Mouse (Mus musculus) lung, embryonic 15.5 days (tissue): Measurements from ENCODE around the gene Gon7. TPM values are rescaled to one million over a fixed set of nuclear protein-coding genes. Genes with fewer than 3 reads are reported as not detected.
A peak's percentile ranks its signal among the peaks of the same experiment; 100 is the strongest.

Experiments used
- ATAC-seq: fragments of 200-750 bp; cut with Nextera tagmentation; 2 replicates; pipeline ENCODE4 v1.8.0; 2017; ENCODE audit warnings: moderate number of reproducible peaks, borderline replicate concordance; ENCODE audit not compliant: low FRiP score, low TSS enrichment; ENCODE audit errors: extremely low read depth
- H3K27ac ChIP-seq: fragments of 300-500 bp; sonication (generic); 2 replicates; pipeline ENCODE4 v1.5.1; 2015; ENCODE audit warnings: moderate library complexity, mild to moderate bottlenecking, inconsistent platforms
- H3K27me3 ChIP-seq: fragments of 300-500 bp; sonication (generic); 2 replicates; pipeline ENCODE4 v1.6.1; 2015; ENCODE audit warnings: inconsistent platforms
- H3K36me3 ChIP-seq: fragments of 300-500 bp; sonication (generic); 2 replicates; pipeline ENCODE4 v1.6.1; 2015; ENCODE audit warnings: inconsistent platforms
- H3K4me1 ChIP-seq: fragments of 300-500 bp; sonication (generic); 2 replicates; pipeline ENCODE4 v1.6.1; 2015; ENCODE audit warnings: inconsistent platforms
- H3K4me2 ChIP-seq: fragments of 300-500 bp; sonication (generic); 2 replicates; pipeline ENCODE4 v1.6.1; 2015; ENCODE audit warnings: inconsistent platforms, mild to moderate bottlenecking, moderate library complexity
- H3K4me3 ChIP-seq: fragments of 300-500 bp; sonication (generic); 2 replicates; pipeline ENCODE4 v1.5.1; 2015; ENCODE audit warnings: mild to moderate bottlenecking, inconsistent platforms
- H3K9ac ChIP-seq: fragments of 300-500 bp; sonication (generic); 2 replicates; pipeline ENCODE4 v1.6.1; 2015; ENCODE audit warnings: inconsistent platforms
- H3K9me3 ChIP-seq: fragments of 300-500 bp; sonication (generic); 2 replicates; pipeline ENCODE4 v1.6.1; 2016; ENCODE audit warnings: inconsistent platforms
- WGBS: fragments of 180-500 bp; shearing (Covaris S2); methylation state at CpG from one replicate; pipeline ENCODE4 v1.1.7; 2015; 5-methylcytosine and 5-hydroxymethylcytosine counted together
- polyA plus RNA-seq: library from polyadenylated mRNA; unstranded; fragments of >200 nt; fragmentation: Nextera tagmentation; extraction: Ambion mirVana; gene quantifications from 2 replicates; pipeline ENCODE4 v1.2.1, GENCODE M21; 2015

The Gon7 gene
- polyA plus RNA-seq, 1 experiment from 2014 or later = 31.3 TPM

DNA sequence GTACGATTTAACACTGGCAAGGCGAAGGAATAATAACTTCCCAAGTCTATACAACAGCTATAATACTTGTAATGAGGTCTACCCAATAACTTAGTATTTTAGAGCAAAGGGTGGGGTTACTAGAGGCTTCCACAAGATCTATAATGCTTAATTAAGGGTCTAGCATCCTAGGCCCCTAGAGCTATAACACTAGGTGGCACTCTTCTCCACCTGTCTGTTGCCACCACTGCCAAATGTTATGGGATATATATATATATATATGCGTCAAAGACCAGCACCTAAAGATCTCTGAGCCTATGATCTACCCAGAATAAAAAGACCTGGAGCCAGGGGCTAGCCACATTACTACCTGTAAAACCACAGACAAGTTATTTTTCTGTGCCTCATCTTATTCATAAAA lies 17.3 kb downstream of the Gon7 start:
- H3K27me3 ChIP-seq = no peaks in the 10 kb centered on the region
- no peaks in the 10 kb centered on the region for H3K9me3 ChIP-seq
- no peak overlapping the region for H3K27ac ChIP-seq
- 66% methylated on average over 3 of the region's 3 CpGs for WGBS
- H3K4me3 ChIP-seq = no peak overlapping the region
- H3K36me3 ChIP-seq = no peaks in the 10 kb centered on the region
- no peak overlapping the region for H3K4me2 ChIP-seq
- peaks cover 20% of the 10 kb centered on the region for H3K4me1 ChIP-seq
- no peak for ATAC-seq
- no peak overlapping the region for H3K9ac ChIP-seq

GRCm38 (mm10) chr12:102739096-102739495 lies 18.5 kb downstream of the Gon7 start:
- no peak for ATAC-seq
- 69% methylated on average over 5 of the region's 5 CpGs for WGBS
- H3K4me3 ChIP-seq = no peak overlapping the region

DNA sequence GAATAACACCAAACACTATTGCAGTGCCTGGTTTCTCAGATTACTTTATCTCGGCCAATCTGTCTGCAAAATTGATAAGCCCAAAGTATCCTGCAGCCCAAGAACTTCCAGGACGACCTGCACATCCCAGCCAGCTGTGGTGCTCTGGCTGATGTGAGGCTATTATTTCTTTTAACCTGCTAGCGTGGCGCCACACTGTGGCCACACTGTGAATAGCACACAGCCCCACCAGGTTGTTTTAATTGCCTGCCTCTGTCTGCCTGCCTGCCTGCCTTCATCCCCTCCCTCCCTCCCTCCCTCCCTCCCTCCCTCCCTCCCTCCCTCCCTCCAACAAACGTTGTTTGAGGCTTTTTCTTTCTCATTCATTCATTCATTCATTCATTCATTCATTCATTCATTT lies 24.2 kb downstream of the Gon7 start:
- H3K9me3 ChIP-seq = no peaks in the 10 kb centered on the region
- H3K4me2 ChIP-seq = no peak overlapping the region
- H3K9ac ChIP-seq = no peak overlapping the region
- H3K27ac ChIP-seq = no peak overlapping the region
- peaks cover 15% of the 10 kb centered on the region; the same call in 1 of the 2 replicates for H3K4me1 ChIP-seq
- WGBS = 7% methylated on average over 5 of the region's 5 CpGs
- no peak overlapping the region for H3K4me3 ChIP-seq
- no peaks in the 10 kb centered on the region for H3K27me3 ChIP-seq
- no peak for ATAC-seq
- H3K36me3 ChIP-seq = no peaks in the 10 kb centered on the region

More at GRCm38 (mm10) chr12:102739096-102739495, 18.5 kb downstream of the Gon7 start:
- Histone ChIP-seq H3K9ac (no peak overlapping the region), H3K27me3 (no peaks in the 10 kb centered on the region), H3K4me1 (peaks cover 11% of the 10 kb centered on the region), H3K27ac (no peak overlapping the region), H3K36me3 (no peaks in the 10 kb centered on the region), H3K4me2 (no peak overlapping the region), H3K9me3 (no peaks in the 10 kb centered on the region)

GRCm38 (mm10) chr12:102730798-102731619 lies 26.6 kb downstream of the Gon7 start:
- Histone ChIP-seq H3K27ac (0 out of 2 replicates have a peak overlapping the region, but pooled peaks have one; percentile 51), H3K9ac (no peak overlapping the region), H3K27me3 (no peaks in the 10 kb centered on the region), H3K9me3 (no peaks in the 10 kb centered on the region), H3K4me2 (peak overlapping the region; percentile 49), H3K36me3 (no peaks in the 10 kb centered on the region), H3K4me3 (peak overlapping the region; percentile 22; the same call in 1 of the 2 replicates), H3K4me1 (peaks cover 15% of the 10 kb centered on the region; the same call in 1 of the 2 replicates)
- WGBS = 33% methylated on average over 16 of the region's 16 CpGs
- ATAC-seq = peak; percentile 1; the same call in 1 of the 2 replicates

DNA sequence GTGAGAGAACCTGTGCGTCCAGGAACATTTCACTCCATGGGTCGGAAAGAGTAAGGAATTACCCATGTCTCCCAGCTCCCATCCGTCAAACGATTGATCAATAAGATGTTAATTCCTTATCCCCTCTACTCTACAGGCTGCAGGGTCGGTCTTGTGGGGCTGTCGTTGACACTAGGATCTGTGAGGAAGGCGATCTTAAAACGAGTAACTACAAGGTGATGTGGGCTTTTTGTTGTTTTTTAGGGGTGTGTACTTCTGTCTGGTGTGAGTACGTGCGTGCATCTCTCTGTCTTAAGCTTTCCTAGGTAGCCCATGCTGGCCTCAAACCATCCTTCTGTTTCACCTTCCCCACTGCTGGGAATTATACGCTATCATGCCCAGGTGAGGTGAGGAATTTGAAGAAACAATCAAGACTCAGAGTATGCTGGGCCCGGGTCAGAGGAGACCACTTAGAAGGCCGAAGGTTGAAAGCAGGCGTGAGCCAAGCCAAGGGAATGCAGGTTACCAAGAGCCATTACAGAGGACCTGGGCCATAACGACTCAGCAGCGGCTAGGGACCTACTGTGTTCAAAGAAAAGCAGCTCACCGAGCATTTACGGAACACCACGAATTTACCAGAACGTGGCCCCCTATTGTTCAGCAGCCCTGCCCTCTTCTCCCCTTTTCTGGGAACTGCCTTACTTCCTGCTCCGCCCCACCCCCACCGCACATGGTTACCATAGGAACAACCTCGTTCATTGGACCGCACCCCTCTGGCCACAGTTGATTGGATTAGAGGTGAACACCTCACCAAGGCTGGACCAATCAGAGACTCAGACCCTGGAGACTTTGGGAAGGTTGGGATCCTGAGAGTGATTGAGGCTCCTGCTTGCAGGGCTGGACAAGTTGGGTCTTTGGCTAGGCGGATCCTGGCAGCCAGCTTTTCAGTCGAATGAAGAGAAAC lies 27.5 kb downstream of the Gon7 start:
- peaks cover 15% of the 10 kb centered on the region; the same call in 1 of the 2 replicates for H3K4me1 ChIP-seq
- no peaks in the 10 kb centered on the region for H3K27me3 ChIP-seq
- peak overlapping the region; percentile 49 for H3K4me2 ChIP-seq
- no peaks in the 10 kb centered on the region for H3K36me3 ChIP-seq
- H3K9me3 ChIP-seq = no peaks in the 10 kb centered on the region
- WGBS = 31% methylated on average over 26 of the region's 26 CpGs
- no peak overlapping the region for H3K9ac ChIP-seq
- H3K27ac ChIP-seq = 0 out of 2 replicates have a peak overlapping the region, but pooled peaks have one; percentile 51
- peak; percentile 94 for ATAC-seq
- peak overlapping the region; percentile 22 for H3K4me3 ChIP-seq

- no peaks in the 10 kb centered on the region for H3K36me3 ChIP-seq
- H3K9ac ChIP-seq = no peak overlapping the region
- no peak for ATAC-seq
- no peaks in the 10 kb centered on the region for H3K9me3 ChIP-seq
- WGBS = 57% methylated on average over 7 of the region's 7 CpGs
- peaks cover 10% of the 10 kb centered on the region; the same call in 1 of the 2 replicates for H3K4me1 ChIP-seq
- H3K27ac ChIP-seq = no peak overlapping the region
- no peaks in the 10 kb centered on the region for H3K27me3 ChIP-seq
- H3K4me2 ChIP-seq = no peak overlapping the region
- no peak overlapping the region for H3K4me3 ChIP-seq
These were observed 31.8 kb downstream of the Gon7 start for GRCm38 (mm10) chr12:102725761-102726175.

- H3K4me3 ChIP-seq = no peak overlapping the region
- no peak overlapping the region for H3K9ac ChIP-seq
- no peak overlapping the region for H3K4me2 ChIP-seq
- no peaks in the 10 kb centered on the region for H3K36me3 ChIP-seq
- peaks cover 4% of the 10 kb centered on the region; the same call in 1 of the 2 replicates for H3K4me1 ChIP-seq
- H3K9me3 ChIP-seq = no peaks in the 10 kb centered on the region
- ATAC-seq = no peak
- H3K27ac ChIP-seq = no peak overlapping the region
- WGBS = 87% methylated on average over 6 of the region's 6 CpGs
- no peaks in the 10 kb centered on the region for H3K27me3 ChIP-seq
These were observed 32.5 kb downstream of the Gon7 start for GRCm38 (mm10) chr12:102725146-102725545.

- whole genome bisulfite sequencing = 62% methylated on average over 6 of the region's 6 CpGs
- H3K27ac ChIP-seq = no peak overlapping the region
- H3K4me1 ChIP-seq = no peaks in the 10 kb centered on the region
- no peak overlapping the region for H3K4me3 ChIP-seq
- H3K4me2 ChIP-seq = no peak overlapping the region
- H3K36me3 ChIP-seq = no peaks in the 10 kb centered on the region
- no peak overlapping the region for H3K9ac ChIP-seq
- ATAC-seq = no peak
- H3K27me3 ChIP-seq = no peaks in the 10 kb centered on the region
- H3K9me3 ChIP-seq = no peaks in the 10 kb centered on the region
These were observed 33.7 kb downstream of the Gon7 start for GRCm38 (mm10) chr12:102723861-102724260.

DNA sequence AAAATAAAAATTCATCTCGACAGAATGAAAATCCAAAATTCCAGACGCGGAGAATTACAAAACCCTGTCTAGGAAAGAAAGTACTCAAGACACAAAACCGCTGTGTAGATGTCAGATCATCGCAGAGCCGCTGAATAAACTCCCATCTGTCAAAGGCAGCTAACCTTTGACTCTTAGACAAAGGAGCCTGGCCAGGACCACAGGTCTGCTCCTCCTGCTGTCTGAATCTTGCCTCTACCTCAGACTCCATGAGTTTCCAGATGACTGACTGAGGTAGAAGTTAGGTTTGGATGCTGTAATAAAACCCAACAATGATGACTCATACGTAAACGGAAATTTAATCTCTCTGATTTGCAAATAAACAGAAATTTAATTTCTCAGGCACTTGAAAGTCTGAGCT lies 34.6 kb downstream of the Gon7 start:
- Histone ChIP-seq H3K4me3 (no peak overlapping the region), H3K36me3 (no peaks in the 10 kb centered on the region), H3K4me1 (no peaks in the 10 kb centered on the region), H3K4me2 (no peak overlapping the region), H3K9me3 (no peaks in the 10 kb centered on the region), H3K9ac (no peak overlapping the region), H3K27me3 (no peaks in the 10 kb centered on the region), H3K27ac (no peak overlapping the region)
- ATAC-seq = no peak
- WGBS = 56% methylated on average over 8 of the region's 8 CpGs

DNA sequence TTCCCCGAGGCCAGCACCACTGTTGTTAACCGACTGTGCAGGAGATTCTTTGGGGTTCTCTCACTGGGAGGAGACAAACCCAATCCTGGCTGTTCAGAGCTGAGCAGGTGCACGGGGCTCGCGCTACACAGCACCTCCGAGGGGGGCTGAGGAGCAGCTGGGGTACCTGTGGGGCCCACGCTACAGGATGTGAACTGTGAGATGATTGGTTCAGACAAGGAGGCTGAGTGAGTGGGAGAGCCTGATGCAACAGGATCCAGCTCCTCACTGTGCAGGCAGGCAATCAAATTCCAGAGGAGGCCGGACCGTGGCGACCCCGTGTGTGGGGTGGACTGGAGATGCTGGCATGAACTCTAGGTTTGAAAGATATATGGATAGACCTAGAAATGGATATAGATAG lies 35.2 kb downstream of the Gon7 start:
- no peaks in the 10 kb centered on the region for H3K36me3 ChIP-seq
- H3K27ac ChIP-seq = no peak overlapping the region
- no peak for ATAC-seq
- H3K9me3 ChIP-seq = no peaks in the 10 kb centered on the region
- no peak overlapping the region for H3K9ac ChIP-seq
- H3K4me1 ChIP-seq = no peaks in the 10 kb centered on the region
- H3K27me3 ChIP-seq = no peaks in the 10 kb centered on the region
- no peak overlapping the region for H3K4me3 ChIP-seq
- 48% methylated on average over 11 of the region's 11 CpGs for WGBS
- no peak overlapping the region for H3K4me2 ChIP-seq

GRCm38 (mm10) chr12:102719552-102720315 lies 37.9 kb downstream of the Gon7 start:
- Histone ChIP-seq H3K4me3 (no peak overlapping the region), H3K4me1 (no peaks in the 10 kb centered on the region), H3K27me3 (no peaks in the 10 kb centered on the region), H3K27ac (no peak overlapping the region), H3K4me2 (no peak overlapping the region), H3K9ac (no peak overlapping the region), H3K9me3 (no peaks in the 10 kb centered on the region), H3K36me3 (no peaks in the 10 kb centered on the region)
- 19% methylated on average over 13 of the region's 13 CpGs for WGBS
- ATAC-seq = no peak
